Mouse (Mus musculus): ENCODE measurements around the gene Teddm2.
A peak's percentile ranks its signal among the peaks of the same experiment; 100 is the strongest.
"Not testable (repeated sequence)": the region's sequence is repeated elsewhere in the genome, so short reads cannot be mapped to it uniquely, and the experiment has no call there.

The Teddm2 gene

DNA sequence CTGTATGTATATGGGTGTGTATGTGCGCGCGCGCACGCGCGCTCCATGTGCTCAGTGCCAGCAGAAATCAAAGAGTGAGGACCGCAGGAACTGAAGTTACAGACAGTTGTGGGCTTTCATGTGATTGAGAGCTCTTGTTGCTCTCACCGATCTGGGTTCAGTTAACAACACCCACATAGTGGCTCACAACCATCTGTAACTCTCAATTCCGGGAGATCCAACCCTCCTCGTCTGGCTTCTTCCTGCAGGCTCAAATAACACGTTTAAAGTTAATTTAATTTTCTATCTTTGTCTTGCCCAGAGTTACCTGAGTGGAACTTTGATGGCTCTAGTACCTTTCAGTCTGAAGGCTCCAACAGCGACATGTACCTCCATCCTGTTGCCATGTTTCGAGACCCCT, 4.2 kb upstream of the Teddm2 start:
- no peak for DNase-seq (ENCODE audit: low spot score in 2 of 2)

DNA sequence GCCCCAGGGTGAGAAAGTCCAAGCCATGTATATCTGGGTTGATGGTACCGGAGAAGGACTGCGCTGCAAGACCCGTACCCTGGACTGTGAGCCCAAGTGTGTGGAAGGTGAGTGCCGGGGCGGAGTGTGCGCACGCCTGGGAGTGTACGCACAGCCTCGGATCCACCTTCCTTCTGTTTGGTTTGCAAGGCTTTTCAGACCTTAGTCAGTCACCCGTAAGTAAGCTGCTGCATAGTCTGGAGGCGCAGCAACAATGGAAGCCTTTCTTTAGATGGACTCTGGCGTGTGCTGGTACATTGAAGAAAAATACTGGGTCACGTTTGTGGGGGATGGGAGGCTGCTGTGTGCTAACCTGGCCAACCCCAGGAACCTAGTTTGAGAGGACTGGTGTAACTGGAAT, 3.0 kb upstream of the Teddm2 start:
- DNase-seq (ENCODE audit: low spot score in 2 of 2) = no peak

DNA sequence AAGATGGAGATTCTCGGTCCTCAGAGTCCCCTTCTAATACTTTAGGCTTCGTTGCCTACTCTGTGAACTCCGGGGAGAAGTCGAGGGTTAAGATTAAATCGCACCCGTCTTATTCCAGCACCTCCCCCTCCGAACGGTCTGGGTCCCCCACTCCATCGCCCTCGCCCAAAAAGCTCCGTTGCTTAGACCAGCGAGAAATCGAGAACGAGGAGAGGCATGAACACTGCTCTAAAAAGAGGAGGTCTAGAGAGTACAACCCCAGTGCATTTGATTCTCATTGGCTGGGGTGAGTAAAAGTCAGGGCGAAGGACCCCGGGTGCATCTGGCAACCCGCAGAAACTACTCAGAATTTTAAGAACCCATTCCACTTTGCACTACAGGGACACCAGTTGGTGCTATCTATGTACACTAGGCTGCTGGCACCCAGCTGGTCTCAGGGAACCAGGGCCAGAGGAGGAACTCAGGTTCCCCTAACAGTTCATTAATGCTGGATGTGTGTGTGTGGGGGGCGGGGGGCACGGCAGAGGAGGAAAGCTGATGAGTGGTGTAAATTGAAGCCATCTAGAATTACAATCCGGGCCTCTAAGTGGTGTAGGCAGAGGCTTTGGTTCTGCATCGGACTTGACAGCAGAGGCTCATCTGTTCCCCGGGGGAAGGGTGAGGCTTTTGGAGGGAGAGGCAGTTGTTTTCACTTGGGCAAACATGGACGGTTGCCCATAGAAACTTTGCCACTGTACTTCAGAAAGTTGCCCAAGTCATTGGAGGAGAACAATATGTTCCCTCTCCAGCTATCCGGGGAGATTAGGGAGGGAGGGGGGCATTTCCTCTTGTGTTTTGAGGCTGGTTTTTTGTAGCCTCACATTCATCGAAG, 1.1 kb upstream of the Teddm2 start:
- DNase-seq (ENCODE audit: low spot score in 2 of 2) = peak in 1 of 2 experiments; percentile 14

DNA sequence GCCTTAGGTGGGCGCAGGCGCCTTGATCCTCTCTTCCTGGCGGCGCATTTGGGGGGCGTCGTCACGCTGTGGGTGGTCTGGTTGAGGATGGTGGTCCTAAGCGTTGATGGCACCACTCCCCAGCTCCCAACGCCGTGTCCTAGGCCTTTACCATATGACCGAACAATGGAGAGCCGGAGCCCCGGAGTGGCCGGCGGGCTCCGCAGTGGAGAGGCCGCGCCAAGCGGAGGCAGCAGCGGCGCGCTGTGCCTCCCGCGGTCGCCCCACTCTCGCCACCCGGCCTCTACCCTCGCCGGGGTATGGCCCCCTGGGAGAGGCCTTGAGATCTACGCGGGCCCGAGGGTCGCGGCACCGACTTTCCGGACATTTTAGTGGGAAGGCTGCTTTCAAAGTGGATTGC, 353 bp upstream of the Teddm2 start:
- peak in 1 of 2 experiments; percentile 21 for DNase-seq (ENCODE audit: low spot score in 2 of 2)

DNA sequence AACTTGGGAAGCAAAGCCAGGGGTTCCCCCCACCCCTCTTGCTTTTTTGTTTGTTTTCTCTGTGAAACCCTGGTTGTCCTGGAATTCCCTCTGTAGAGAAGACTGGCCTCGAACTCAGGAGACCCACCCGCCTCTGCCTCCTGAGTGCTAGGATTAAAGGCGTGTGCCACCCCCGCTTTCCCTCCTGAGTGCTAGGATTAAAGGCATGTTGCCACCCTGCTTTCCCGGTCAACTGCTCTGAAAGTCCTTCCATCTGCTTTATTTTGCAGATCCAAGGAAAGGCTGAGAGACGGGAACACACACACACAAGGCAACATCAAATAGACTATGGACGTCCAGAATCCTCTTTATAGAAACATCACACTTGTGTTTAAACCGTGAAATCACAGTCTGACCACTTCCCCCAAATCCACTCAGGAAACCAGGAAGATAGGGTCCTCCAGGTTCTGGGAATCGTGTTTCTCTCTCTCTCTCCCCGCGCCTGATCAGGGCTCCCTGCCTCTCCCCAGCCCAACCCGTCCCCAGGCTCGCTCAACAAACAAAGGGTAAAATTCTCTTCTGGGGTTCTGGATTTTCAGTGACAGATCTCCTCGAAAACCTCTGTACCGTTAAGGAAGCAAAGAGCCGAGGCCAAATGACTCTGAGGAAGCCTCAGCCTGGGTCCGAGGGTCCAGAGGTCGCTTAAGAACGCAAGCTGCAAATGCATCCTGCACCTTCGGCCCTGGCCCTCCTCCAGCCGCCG, 868 bp downstream of the Teddm2 start:
- DNase-seq (ENCODE audit: low spot score in 2 of 2) = no peak

DNA sequence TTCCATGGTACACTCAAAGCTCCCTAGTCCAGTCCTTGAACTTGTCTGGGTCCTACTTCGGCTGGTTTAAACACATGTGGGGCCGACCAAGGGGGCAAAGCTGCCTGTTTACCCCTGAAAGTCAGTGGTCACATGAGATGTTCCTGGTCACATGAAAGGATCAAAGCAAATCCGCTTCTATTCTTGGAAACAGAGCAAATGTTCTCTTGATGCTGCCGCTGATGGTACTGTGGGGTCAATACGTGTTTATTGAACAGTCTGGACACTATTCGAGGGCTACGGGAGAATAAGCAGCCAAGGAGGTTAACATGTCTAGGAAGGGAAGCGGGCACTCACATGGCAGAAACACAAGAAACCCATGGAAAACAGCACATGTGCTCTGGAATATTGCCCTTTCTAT, 2.8 kb downstream of the Teddm2 start:
- no peak for DNase-seq (ENCODE audit: low spot score in 2 of 2)

DNA sequence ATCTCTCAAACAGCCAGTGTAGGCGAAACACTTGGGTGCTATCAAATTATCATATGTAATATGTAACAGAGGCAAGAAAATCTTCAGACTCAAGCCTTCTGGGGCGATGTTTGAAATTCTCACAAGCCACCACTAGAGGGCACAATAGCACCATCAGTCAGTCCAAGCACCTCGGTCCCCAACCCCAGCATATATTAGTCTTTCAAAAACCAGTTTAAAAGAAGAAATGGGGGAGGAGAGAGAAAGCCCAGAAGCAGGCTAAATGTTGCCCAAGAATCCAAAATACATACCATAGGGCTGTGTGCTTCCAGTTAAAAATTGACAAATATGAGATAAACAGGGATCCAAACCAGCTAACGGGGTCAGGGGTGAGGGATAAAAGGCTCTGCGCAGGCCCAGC, 5.0 kb downstream of the Teddm2 start:
- peak; percentile 60 to 71 for DNase-seq (ENCODE audit: low spot score in 2 of 2)

DNA sequence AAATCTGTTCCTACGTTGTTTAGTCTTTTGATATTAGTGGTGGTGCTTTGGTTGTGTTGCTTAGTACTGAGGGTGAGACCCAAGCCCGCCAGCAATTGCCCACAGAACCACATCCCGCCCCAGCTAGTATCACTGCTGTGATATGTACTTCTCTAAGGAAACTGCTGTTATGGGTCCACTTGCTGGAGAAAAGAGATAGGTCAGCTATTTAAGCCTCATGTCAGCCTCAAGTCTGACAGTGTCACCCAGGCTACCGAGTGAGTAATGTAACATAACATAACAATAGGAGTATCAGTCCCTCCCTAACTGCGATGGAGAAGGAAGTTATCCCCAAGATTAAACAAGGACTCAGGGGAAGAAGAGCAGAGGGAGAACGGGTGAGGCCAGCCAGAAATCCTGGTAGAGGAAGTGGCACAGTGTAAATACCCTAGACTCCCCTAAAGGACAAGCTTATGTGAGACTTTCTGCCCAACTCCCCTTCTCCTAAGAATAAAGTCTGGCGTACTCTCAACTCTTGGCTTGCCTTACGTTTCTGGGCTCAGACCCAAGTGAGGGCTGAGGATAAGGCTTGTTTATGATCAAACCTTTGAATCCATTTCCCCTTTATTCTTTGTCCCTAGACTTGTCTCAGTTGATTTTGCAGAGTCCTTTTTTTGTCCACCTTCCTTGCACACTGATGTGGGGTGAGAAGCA, 5.7 kb downstream of the Teddm2 start:
- DNase-seq (ENCODE audit: low spot score in 2 of 2) = no peak

DNA sequence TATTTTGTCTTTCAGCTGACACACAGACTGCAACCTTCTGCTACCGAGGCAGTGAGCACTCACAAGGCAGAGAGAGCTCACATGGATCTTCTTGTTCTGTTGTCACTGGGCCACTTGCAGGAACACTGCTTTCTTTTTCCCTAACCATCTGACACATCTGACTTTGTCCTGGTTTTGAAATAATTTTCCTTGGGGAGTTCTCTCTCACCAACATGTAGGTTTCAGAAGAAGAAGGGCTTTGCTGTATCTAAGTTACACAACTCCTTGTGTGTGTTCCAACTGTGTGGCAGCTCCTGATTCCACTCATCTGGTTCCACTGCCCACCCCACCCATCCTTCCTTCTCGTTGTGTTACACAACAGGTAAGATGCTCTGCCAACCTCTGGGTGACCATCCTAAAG, 6.3 kb downstream of the Teddm2 start:
- no peak for DNase-seq (ENCODE audit: low spot score in 2 of 2)

DNA sequence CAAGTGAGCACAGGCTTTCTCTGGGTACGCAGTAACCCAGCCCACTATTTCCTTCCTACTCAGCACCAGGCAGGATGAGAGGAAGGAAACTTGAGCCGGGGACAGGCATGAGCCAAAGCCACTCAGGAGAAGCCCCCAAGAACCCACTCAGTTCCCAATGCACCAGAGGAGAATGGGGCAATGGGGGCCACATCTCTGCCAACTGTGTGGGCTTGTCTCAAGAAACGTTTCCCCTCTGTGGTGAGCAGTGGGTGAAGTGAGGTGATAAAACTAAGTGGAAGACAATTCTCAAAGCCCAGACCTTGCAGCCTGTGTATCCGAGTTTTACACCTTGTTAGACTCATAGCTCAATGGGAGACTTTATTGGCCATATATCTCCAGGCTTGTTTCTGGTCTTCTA, 8.6 kb downstream of the Teddm2 start, which contains the start of gene Teddm1a:
TSS of gene Teddm1a (plus strand) at position 301 of the 400 bp plus-strand sequence.
- DNase-seq (ENCODE audit: low spot score in 2 of 2) = no peak

DNA sequence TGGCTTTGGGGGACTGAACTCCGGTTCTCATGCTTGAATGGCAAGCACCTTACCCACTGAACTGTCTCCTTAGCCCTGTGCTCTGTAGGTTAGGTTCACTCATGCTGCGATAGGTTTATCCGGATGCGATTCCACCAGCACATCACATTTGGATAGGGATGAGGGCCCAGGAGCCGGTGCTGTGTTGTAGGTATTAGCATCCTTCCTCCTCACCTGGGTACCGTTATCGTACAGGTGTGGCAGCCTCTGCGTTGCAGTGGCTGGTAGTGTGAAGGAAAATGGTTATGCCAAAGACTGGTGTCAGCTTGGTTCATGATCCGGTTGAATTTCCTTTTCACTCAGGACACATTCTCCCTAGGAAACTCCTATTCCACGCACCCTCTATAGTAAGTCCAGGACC, 9.9 kb downstream of the Teddm2 start:
- no peak for DNase-seq (ENCODE audit: low spot score in 2 of 2)

DNA sequence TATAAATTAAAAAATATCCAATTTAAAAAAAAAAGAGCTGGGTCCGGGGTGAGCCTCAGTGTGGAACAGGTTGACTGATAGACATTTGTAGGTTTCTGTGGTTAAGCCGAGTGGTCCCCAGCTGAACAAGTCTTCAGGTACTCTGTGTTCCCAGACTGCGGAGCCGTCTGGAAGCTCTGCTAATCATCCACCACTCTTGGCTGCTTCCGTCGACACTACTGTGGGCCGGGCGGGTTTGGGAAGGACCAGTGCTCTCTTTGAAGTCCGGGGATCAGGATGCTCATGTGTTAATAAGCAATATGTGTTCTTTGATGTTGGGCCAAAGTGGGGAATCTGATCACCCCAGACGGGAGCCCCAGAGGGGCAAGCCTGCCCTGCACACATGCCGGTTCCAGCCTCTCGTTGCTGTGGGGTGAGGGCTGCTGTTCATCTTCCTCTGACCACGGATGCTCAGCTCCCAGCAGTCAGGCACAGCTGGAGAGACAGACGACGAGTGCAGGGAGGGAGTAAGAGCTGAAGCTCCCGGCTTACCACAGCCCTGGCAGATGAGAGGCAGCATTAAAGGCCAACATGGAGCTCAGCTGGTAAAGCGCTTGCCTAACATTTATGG, 13.9 kb downstream of the Teddm2 start:
- DNase-seq (ENCODE audit: low spot score in 2 of 2) = no peak

DNA sequence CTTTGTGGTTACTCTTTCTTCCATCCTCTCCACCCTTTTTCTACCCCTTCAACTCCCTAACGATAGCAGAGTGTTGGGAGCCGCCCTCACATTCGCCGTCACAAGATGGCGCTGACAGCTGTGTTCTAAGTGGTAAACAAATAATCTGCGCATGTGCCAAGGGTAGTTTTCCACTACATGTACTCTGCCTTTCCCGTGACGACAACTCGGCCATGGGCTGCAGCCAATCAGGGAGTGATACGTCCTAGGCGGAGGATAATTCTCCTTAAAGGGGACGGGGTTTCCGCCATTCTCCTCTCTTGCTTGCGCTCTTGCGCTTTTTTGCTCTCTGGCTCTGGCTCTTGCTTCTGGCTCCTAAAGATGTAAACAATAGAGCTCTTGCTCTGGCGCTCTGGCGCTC, 19.6 kb downstream of the Teddm2 start:
- DNase-seq (ENCODE audit: low spot score in 2 of 2) = not testable (repeated sequence)

DNA sequence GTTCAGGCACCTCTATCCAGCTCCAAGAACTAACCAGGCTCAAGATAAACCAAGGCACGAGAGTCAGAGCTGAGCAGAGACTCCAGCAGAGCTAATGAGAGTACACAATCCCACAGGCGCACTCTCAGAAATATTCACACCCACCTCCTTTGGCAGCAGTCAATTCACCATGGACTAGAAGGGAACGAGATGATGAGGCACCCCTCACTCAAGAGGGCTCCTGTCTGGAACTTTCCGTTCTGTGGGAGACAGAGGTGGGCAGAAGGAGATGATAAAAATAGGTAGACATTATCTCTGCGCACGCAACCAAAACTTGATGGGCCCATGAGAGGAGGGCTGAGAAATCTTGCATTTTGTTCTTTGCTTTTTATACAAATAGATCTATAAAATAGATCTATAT, 26.0 kb downstream of the Teddm2 start, which contains the start of gene Teddm1b:
TSS of gene Teddm1b (plus strand) at position 301 of the 400 bp plus-strand sequence.
- DNase-seq (ENCODE audit: low spot score in 2 of 2) = no peak

DNA sequence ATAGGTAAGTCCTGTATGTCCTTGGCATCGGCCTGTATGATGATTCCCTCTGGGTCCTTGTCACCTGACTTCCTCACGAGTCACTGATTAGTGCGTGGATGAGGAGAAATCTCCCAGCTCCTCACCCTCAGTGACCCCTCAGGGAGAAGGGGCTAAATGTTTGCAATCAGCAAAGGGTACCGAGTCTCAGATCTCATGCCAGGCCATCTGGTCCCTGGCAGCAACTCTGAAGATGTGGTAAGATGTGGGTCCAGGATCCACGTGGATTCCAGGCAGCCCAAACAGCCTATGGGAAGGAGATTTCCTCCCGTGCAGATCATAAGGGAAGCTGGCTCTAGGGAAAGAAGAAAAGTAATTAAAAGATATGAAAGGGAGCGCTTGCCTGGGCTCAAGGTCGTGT, 44.1 kb downstream of the Teddm2 start:
- no peak for DNase-seq (ENCODE audit: low spot score in 2 of 2)

DNA sequence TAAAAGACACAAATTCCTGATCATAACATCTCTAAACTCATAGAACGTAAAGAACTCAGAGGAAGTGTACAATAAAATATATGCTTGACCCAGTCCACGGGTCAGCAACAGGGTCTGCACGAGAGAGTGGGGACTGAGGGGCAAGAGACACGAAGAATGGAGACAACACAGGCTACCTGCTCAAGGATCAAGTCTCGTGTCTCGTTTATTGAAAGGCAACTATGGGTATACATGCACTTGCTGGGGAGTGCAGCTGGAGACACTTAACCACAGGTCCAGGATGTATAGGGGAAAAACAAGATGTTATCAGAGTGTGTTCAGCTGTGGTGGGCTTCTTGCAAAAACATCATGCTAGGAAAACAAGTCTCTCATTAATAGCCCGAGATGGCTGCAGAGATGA, 47.3 kb downstream of the Teddm2 start:
- not testable (repeated sequence) for DNase-seq (ENCODE audit: low spot score in 2 of 2)

DNA sequence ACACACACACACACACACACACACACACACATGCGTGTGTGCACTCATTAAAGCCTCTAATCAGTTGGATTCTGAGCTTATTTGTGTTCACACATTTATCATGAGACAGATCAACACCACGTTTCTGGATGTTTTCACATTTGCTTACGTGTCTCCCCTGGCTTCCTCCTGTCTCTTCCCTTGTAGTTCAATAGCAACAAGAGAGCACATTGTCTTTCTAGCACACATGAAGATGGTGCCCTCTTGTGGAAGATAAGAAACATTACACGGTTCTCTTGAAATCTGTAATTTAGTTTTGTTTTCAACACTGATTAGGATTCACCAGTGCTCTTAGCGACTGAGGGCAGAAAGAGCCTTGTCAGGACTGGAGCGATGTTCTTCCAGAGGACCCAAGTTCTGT, 53.2 kb downstream of the Teddm2 start:
- no peak for DNase-seq (ENCODE audit: low spot score in 2 of 2)

DNA sequence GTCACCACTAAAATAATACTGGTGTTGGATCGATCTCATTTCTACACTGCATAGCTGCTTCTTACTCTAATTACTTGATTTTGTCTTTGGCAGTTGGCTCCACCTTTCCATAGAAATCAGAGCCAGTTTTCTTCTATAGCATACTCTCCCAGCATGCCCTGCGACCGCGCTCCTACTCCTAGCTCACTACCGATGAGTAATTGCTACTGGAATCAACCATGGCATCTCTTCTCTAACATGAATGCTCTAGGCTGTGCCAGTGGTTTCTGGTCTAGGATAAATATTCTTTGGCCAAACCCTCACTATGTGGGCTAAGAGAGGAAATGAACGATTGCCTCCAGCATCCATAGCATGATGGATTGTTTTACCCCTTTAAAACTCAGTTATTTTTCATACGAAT, 53.6 kb downstream of the Teddm2 start:
- no peak for DNase-seq (ENCODE audit: low spot score in 2 of 2)

DNA sequence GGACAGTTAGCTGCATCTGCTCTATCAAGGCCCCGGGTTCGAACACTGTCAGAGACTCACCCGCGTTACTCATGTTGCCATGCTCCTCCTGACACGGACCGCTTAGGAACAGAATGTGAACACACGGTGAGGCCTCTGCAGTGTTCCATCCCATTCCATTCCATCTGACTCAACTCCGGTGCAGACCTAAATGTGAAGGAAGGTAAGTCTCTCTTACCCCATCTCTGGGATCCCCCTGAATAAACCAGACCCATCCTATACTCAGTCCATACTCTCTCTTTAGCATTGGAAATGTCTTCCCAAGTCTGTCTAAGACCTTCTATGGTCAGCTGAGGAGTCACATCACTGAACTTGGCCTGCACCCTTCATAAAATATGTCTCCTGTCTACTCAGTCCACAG, 56.0 kb downstream of the Teddm2 start, which contains the start of gene Rgsl1:
TSS of gene Rgsl1 (minus strand) at position 101 of the 400 bp plus-strand sequence.
- no peak for DNase-seq (ENCODE audit: low spot score in 2 of 2)

DNA sequence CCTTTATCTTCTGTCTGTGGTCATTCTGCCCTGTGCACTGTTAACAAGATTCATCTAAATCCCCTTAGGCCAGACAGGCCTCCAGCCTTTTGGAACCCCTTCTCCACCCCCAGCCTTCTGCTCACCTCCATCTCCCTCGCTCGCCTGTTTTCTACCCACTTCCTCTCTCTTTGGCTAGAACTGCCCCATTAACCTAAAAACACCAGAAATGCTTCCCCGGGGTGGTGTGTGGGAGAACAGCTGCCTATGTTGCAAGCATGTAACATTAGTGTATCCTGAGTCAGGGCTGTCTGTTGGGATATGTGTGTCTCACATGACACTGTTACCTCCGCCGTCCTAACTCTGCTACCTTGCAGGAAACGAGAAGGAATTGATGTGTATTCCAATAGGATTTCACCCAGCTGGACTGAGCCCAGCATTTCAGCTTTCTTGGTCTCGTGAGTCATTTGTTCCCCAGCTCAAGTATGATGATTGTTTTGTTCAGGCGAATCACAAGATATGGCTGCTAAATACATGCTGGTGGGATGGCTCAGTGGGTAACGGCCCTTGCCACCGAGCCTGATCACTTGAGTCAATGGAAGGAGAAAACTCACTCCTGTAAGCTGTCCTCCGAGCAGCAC, 57.8 kb downstream of the Teddm2 start:
- no peak for DNase-seq (ENCODE audit: low spot score in 2 of 2)

DNA sequence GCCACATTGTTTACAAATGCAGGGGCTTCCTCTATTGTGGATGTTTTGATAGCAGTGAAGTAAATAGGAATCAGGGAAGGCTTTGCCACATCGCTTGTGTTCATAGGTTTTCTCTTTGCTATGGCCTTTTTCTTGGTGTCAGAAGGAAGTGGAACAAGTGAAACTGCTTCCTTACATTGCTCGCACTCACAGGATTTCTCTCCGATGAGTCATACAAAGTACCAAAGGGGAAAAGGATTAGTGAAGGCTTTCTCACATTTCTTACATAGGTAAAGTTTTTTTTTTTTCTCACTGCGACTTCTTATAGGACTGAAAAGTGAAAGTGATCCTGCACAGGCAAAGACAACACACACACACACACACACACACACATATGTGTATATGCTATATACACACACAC, 64.0 kb downstream of the Teddm2 start:
- no peak for DNase-seq (ENCODE audit: low spot score in 2 of 2)

All from natural killer cell, adult 2 months (primary cell).